Mouse (Mus musculus) heart, adult 2 months (tissue): ENCODE data around the gene Pin1rt1.

Experiments used
- CTCF ChIP-seq: fragments of 200-600 bp; IDR thresholded peaks from 2 replicates; pipeline ENCODE4 v1.8.1; 2022; ENCODE audit warnings: antibody characterized with exemption, mild to moderate bottlenecking, moderate library complexity
- EP300 ChIP-seq: fragments of 200-500 bp; IDR thresholded peaks from 2 replicates; pipeline ENCODE4 v1.6.1; 2011; ENCODE audit warnings: low read depth, low read length, control low read depth; ENCODE audit not compliant: insufficient read depth
- POLR2A ChIP-seq: fragments of 200-500 bp; IDR thresholded peaks from 2 replicates; pipeline ENCODE4 v1.6.1; 2011; ENCODE audit warnings: mild to moderate bottlenecking, low read depth, low read length, control low read depth; ENCODE audit not compliant: insufficient read depth

DNA sequence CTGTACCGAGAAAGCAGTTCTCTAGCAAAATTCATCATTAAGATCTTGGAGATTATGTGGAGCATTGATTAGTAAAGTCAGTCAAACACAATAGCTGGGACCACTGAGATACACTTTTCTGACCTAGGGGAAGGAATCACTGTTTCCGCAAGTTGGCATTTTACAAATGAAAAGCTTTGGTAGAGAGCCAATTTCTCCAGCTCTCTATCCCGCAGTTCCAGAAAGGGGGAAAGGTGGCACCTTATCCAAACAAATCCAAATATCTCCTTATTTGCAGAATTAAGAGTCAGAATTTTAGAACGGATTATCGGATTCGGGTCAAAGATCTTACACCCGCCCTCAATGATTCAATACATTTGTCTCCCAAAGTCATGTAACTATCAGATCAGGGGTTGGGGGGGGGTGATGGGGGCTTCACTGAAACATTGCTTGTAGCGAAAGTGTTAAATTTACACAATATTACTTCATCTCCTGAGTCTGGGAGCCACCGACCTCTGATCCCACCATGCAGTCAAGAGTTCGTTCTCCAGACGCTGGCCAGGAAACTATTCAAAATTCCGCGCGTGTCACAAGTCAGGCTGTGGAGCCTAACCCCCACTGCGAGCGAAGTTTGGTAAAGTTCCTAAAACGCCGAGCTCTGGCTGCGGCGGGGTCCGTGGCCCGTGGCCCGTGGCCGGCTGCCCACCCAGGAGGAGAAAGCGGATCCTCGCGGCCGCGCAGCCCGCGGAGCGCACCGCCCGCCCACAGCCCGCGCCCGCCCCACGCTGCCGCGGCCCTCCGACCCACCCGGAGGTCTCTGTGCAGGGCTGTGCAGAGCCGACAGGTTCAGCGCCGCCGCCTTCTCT, 25.9 kb upstream of the Pin1rt1 start:
- TF ChIP-seq CTCF, result no peak
- TF ChIP-seq EP300, result no peak
- TF ChIP-seq POLR2A, result no peak
